10 mouse cellular contexts compared by ENCODE assay signal in genomic region chr4:124983893-124984526, GRCm38 (mm10). TPM values are rescaled to one million over a fixed set of nuclear protein-coding genes. Genes with fewer than 3 reads are reported as not detected.
DNase-seq lines count a peak whose midpoint lies in the region; ATAC-seq and TF ChIP-seq lines count a peak whose summit lies in the region.
"Had no signal": no experiment of that assay in that cellular context is flagged by ENCODE, and none has a peak within 500 bp of the region (broad histone marks: within the 10 kb centered on the region; RNA-seq: fewer than 3 reads in every experiment).

No protein-coding gene starts in this region.

- H3K9me3 ChIP-seq in kidney, postnatal 0 days (replicated peaks; ENCODE audit: low read length): no peaks in the 10 kb centered on the region
- H3K9me3 ChIP-seq in kidney, embryonic 14.5 days (ENCODE audit: control insufficient read depth, low read length): no peaks in the 10 kb centered on the region
- H3K9me3 ChIP-seq in CH12.LX (replicated peaks; ENCODE audit: low read length): peaks cover 2% of the 10 kb centered on the region
- H3K9me3 ChIP-seq in liver, embryonic 14.5 days (ENCODE audit: control insufficient read depth, low read length): no peaks in the 10 kb centered on the region
- H3K9me3 ChIP-seq: limb, embryonic 13.5 days had no signal

- TF ChIP-seq EP300 in CH12.LX (IDR thresholded peaks at IDR 0.05; ENCODE audit: low read length): no peak
- no peak for TF ChIP-seq EP300 in liver, embryonic 14.5 days (IDR thresholded peaks at IDR 0.05; ENCODE audit: low read depth)

- no peaks in the 10 kb centered on the region for H3K79me2 ChIP-seq in CH12.LX (replicated peaks; ENCODE audit: control insufficient read depth, extremely low read depth, insufficient read depth, poor library complexity, severe bottlenecking)

- WGBS in kidney, postnatal 0 days: 10% methylated on average over 9 of the region's 9 CpGs
- 13% methylated on average over 9 of the region's 9 CpGs for whole genome bisulfite sequencing in kidney, embryonic 14.5 days
- WGBS in liver, embryonic 14.5 days (ENCODE audit: insufficient replicate concordance): 17% methylated on average over 9 of the region's 9 CpGs

- DNase-seq in kidney, postnatal 0 days (ENCODE audit: low spot score): no peak
- DNase-seq in CH12.LX (ENCODE audit: extremely low read depth) (peak; percentile 62), NIH3T3 (ENCODE audit: low read depth) (peak; percentile 61), adipocyte (ENCODE audit: low spot score) (no peak)
- DNase-seq in liver, embryonic 14.5 days (ENCODE audit: low read depth in 3 of 3, low spot score in 3 of 3): peak in 2 of 3 experiments; percentile 11 to 22
- DNase-seq in heart, adult 8-10 months (ENCODE audit: low spot score): no peak
- no peak for DNase-seq in cerebellum, adult 11-12 months

- peaks cover 22% of the 10 kb centered on the region; the same call in 1 of the 2 replicates for H3K27me3 ChIP-seq in kidney, postnatal 0 days (ENCODE audit: insufficient read depth, low read length)
- peaks cover 59% of the 10 kb centered on the region for H3K27me3 ChIP-seq in kidney, embryonic 14.5 days (ENCODE audit: control insufficient read depth, insufficient read depth, low read length)
- H3K27me3 ChIP-seq in CH12.LX (replicated peaks): peaks cover 57% of the 10 kb centered on the region
- H3K27me3 ChIP-seq in liver, embryonic 14.5 days (ENCODE audit: control insufficient read depth, insufficient read depth, low read length): peaks cover 61% of the 10 kb centered on the region

- in situ Hi-C loops in CH12.LX (cut with MboI; ENCODE audit: low pct_ligation_motif_present, low pct_unique_long_range_greater_than_20kb, low sequenced_read_pairs): no loop called here

- dilution Hi-C loops in CH12.LX (cut with MboI; ENCODE audit: extremely low pct_ligation_motif_present, extremely low pct_unique_long_range_greater_than_20kb, low sequenced_read_pairs): no loop called here

- no peak overlapping the region for H3K4me2 ChIP-seq in kidney, postnatal 0 days (ENCODE audit: low read length)
- H3K4me2 ChIP-seq in kidney, embryonic 14.5 days (replicated peaks; ENCODE audit: low read depth, low read length): no peak overlapping the region
- no peak overlapping the region for H3K4me2 ChIP-seq in CH12.LX (ENCODE audit: insufficient read depth, low read depth, poor library complexity, severe bottlenecking)
- no peak overlapping the region for H3K4me2 ChIP-seq in liver, embryonic 14.5 days (ENCODE audit: low read depth)
- H3K4me2 ChIP-seq: limb, embryonic 13.5 days had no signal

- TF ChIP-seq RAD21 in CH12.LX (IDR thresholded peaks at IDR 0.05; ENCODE audit: low read depth, low read length): peak; percentile 45

- no peak overlapping the region; the same call in 1 of the 2 replicates for H3K27ac ChIP-seq in kidney, postnatal 0 days
- no peak overlapping the region for H3K27ac ChIP-seq in kidney, embryonic 14.5 days (ENCODE audit: low read depth, low read length)
- no peak overlapping the region for H3K27ac ChIP-seq in CH12.LX (ENCODE audit: insufficient read depth, low read depth)
- no peak overlapping the region for H3K27ac ChIP-seq in liver, embryonic 14.5 days
- H3K27ac ChIP-seq: limb, embryonic 13.5 days had no signal

- H3K36me3 ChIP-seq in kidney, postnatal 0 days (ENCODE audit: insufficient read depth, low read length): no peaks in the 10 kb centered on the region
- no peaks in the 10 kb centered on the region for H3K36me3 ChIP-seq in kidney, embryonic 14.5 days (ENCODE audit: control insufficient read depth, insufficient read depth, low read length)
- H3K36me3 ChIP-seq in CH12.LX (replicated peaks in 1 of 2; ENCODE audit: control insufficient read depth in 1 of 2, insufficient read depth in 1 of 2, low read length in 1 of 2): no peaks in the 10 kb centered on the region
- no peaks in the 10 kb centered on the region for H3K36me3 ChIP-seq in liver, embryonic 14.5 days (replicated peaks; ENCODE audit: control insufficient read depth, insufficient read depth, low read depth)
- H3K36me3 ChIP-seq: limb, embryonic 13.5 days had no signal

- TF ChIP-seq CTCF in kidney, postnatal 0 days (IDR thresholded peaks at IDR 0.05; ENCODE audit: low read depth): peak; percentile 41; the same call in 1 of the 2 replicates
- peak; percentile 31 to 67; a peak in 3 of 4 replicates for TF ChIP-seq CTCF in CH12.LX (conservative IDR thresholded peaks at IDR 0.05 in 1 of 2, IDR thresholded peaks at IDR 0.05 in 1 of 2; ENCODE audit: low read depth in 2 of 2, low read length in 2 of 2)
- TF ChIP-seq CTCF in liver, embryonic 14.5 days (IDR thresholded peaks at IDR 0.05; ENCODE audit: low read depth): peak; percentile 57

- H3K4me1 ChIP-seq in kidney, postnatal 0 days (replicated peaks; ENCODE audit: insufficient read depth, low read length): peaks cover 3% of the 10 kb centered on the region; the same call in 1 of the 2 replicates
- peaks cover 18% of the 10 kb centered on the region; the same call in 1 of the 2 replicates for H3K4me1 ChIP-seq in kidney, embryonic 14.5 days (ENCODE audit: control insufficient read depth, insufficient read depth, low read length)
- peaks cover 9 to 19% of the 10 kb centered on the region in 2 experiments for H3K4me1 ChIP-seq in CH12.LX (ENCODE audit: control insufficient read depth in 1 of 2, insufficient read depth in 2 of 2)
- H3K4me1 ChIP-seq in liver, embryonic 14.5 days (replicated peaks; ENCODE audit: control insufficient read depth in 2 of 2, insufficient read depth in 2 of 2, low read length in 1 of 2): no peaks in the 10 kb centered on the region

- ATAC-seq in kidney, postnatal 0 days (replicated peaks; ENCODE audit: low FRiP score, low read depth): no peak
- ATAC-seq in kidney, embryonic 14.5 days (ENCODE audit: low FRiP score, low TSS enrichment): no peak
- ATAC-seq in liver, embryonic 14.5 days (ENCODE audit: insufficient read depth): no peak
- ATAC-seq: forebrain, embryonic 14.5 days had no signal

- TF ChIP-seq POLR2A in CH12.LX (IDR thresholded peaks at IDR 0.05; ENCODE audit: low read depth, low read length): no peak

- H3K9ac ChIP-seq in kidney, postnatal 0 days (ENCODE audit: low read depth, low read length): no peak overlapping the region
- H3K9ac ChIP-seq in kidney, embryonic 14.5 days (ENCODE audit: low read depth, low read length): no peak overlapping the region
- H3K9ac ChIP-seq in CH12.LX (ENCODE audit: insufficient read depth, low read depth): no peak overlapping the region
- H3K9ac ChIP-seq in liver, embryonic 14.5 days (replicated peaks): no peak overlapping the region
- H3K9ac ChIP-seq: limb, embryonic 13.5 days had no signal

- no peak overlapping the region for H3K4me3 ChIP-seq in kidney, postnatal 0 days (replicated peaks; ENCODE audit: low read depth, low read length)
- H3K4me3 ChIP-seq in kidney, embryonic 14.5 days (ENCODE audit: low read length): no peak overlapping the region
- H3K4me3 ChIP-seq in CH12.LX (replicated peaks in 1 of 3; ENCODE audit: low read depth in 2 of 3, low read length in 2 of 3, poor library complexity in 1 of 3): no peak overlapping the region
- no peak overlapping the region for H3K4me3 ChIP-seq in liver, embryonic 14.5 days (ENCODE audit: insufficient read depth in 1 of 2, low read depth in 2 of 2, low read length in 2 of 2)
- H3K4me3 ChIP-seq: limb, embryonic 13.5 days had no signal

TF ChIP-seq in CH12.LX, 34 proteins besides CTCF, POLR2A, EP300 and RAD21 (continues in another document):
- TF ChIP-seq MAZ (IDR thresholded peaks at IDR 0.05; ENCODE audit: low read depth, low read length): no peak
- no peak for TF ChIP-seq MEF2A (IDR thresholded peaks at IDR 0.05; ENCODE audit: borderline replicate concordance, low read depth, low read length)
- no peak for TF ChIP-seq IRF4 (IDR thresholded peaks at IDR 0.05; ENCODE audit: low read depth, low read length)

RNA-seq across cellular contexts. Expression of gene Rspo1, which starts 2.2 kb away (rescaled TPM):
- 13.6 and 17.4 TPM in 2 replicates for polyA plus RNA-seq in kidney, postnatal 0 days (2015; fragmentation: Nextera tagmentation; extraction: Ambion mirVana)
- 40.0 and 44.8 TPM in 2 replicates for polyA plus RNA-seq in kidney, embryonic 14.5 days (2014; fragmentation: Nextera tagmentation; extraction: Ambion mirVana)
- 0.25 and 0.29 TPM in 2 replicates for total RNA-seq in CH12.LX (2012; rRNA removed)
- total RNA-seq in CH12.LX (2014; rRNA removed): 0.31 and 0.36 TPM in 2 replicates
- 0.50 and 0.87 TPM in 2 replicates for polyA plus RNA-seq in CH12.LX (2012; ENCODE audit: insufficient read length, low read depth)
- 0.68 and 0.69 TPM in 2 replicates for polyA plus RNA-seq in liver, embryonic 14.5 days (2012; rRNA removed)
- 0.42 and 0.51 TPM in 2 replicates for polyA plus RNA-seq in liver, embryonic 14.5 days (2014; fragmentation: Nextera tagmentation; extraction: Ambion mirVana)
- total RNA-seq in heart, adult 8-10 months (2022): 1 to 10 TPM; 3.1 to 6.6 (median 4.7) TPM

RNA-seq across cellular contexts. Expression of gene Gnl2, which starts 32.4 kb away (rescaled TPM):
- polyA plus RNA-seq in kidney, postnatal 0 days (2015; fragmentation: Nextera tagmentation; extraction: Ambion mirVana): 63.7 and 66.1 TPM in 2 replicates
- polyA plus RNA-seq in kidney, embryonic 14.5 days (2014; fragmentation: Nextera tagmentation; extraction: Ambion mirVana): 56.9 and 95.5 TPM in 2 replicates
- total RNA-seq in CH12.LX (2012; rRNA removed): 65.0 and 79.1 TPM in 2 replicates
- 66.8 and 80.4 TPM in 2 replicates for total RNA-seq in CH12.LX (2014; rRNA removed)
- polyA plus RNA-seq in CH12.LX (2012; ENCODE audit: insufficient read length, low read depth): 139 and 162 TPM in 2 replicates
- polyA plus RNA-seq in liver, embryonic 14.5 days (2012; rRNA removed): 11.7 and 26.7 TPM in 2 replicates
- polyA plus RNA-seq in liver, embryonic 14.5 days (2014; fragmentation: Nextera tagmentation; extraction: Ambion mirVana): 35.9 and 39.5 TPM in 2 replicates
- total RNA-seq in heart, adult 8-10 months (2022): 10 to 100 TPM; 22.9 to 32.6 (median 24.3) TPM

RNA-seq across cellular contexts. Expression of gene Cdca8, which starts 44.9 kb away (rescaled TPM):
- 42.8 and 53.9 TPM in 2 replicates for polyA plus RNA-seq in kidney, postnatal 0 days (2015; fragmentation: Nextera tagmentation; extraction: Ambion mirVana)
- 151 and 152 TPM in 2 replicates for polyA plus RNA-seq in kidney, embryonic 14.5 days (2014; fragmentation: Nextera tagmentation; extraction: Ambion mirVana)
- total RNA-seq in CH12.LX (2012; rRNA removed): 101 and 111 TPM in 2 replicates
- total RNA-seq in CH12.LX (2014; rRNA removed): 55.2 and 58.8 TPM in 2 replicates
- 174 and 188 TPM in 2 replicates for polyA plus RNA-seq in CH12.LX (2012; ENCODE audit: insufficient read length, low read depth)
- polyA plus RNA-seq in liver, embryonic 14.5 days (2012; rRNA removed): 48.0 and 61.8 TPM in 2 replicates
- 91.6 and 102 TPM in 2 replicates for polyA plus RNA-seq in liver, embryonic 14.5 days (2014; fragmentation: Nextera tagmentation; extraction: Ambion mirVana)
- total RNA-seq in heart, adult 8-10 months (2022): 1 to 10 TPM in 1 of 4 experiments, under 1 TPM in 3; 0.69 to 1.1 (median 0.85) TPM

RNA-seq across cellular contexts. Expression of gene 9930104L06Rik, which starts 47.2 kb away (rescaled TPM):
- 7.4 and 8.3 TPM in 2 replicates for polyA plus RNA-seq in kidney, postnatal 0 days (2015; fragmentation: Nextera tagmentation; extraction: Ambion mirVana)
- 4.8 and 5.0 TPM in 2 replicates for polyA plus RNA-seq in kidney, embryonic 14.5 days (2014; fragmentation: Nextera tagmentation; extraction: Ambion mirVana)
- total RNA-seq in CH12.LX (2012; rRNA removed): 12.3 and 14.5 TPM in 2 replicates
- 10.7 and 14.8 TPM in 2 replicates for total RNA-seq in CH12.LX (2014; rRNA removed)
- polyA plus RNA-seq in CH12.LX (2012; ENCODE audit: insufficient read length, low read depth): 15.3 and 15.9 TPM in 2 replicates
- 5.8 and 5.9 TPM in 2 replicates for polyA plus RNA-seq in liver, embryonic 14.5 days (2012; rRNA removed)
- polyA plus RNA-seq in liver, embryonic 14.5 days (2014; fragmentation: Nextera tagmentation; extraction: Ambion mirVana): 0.94 and 1.5 TPM in 2 replicates
- 10 to 100 TPM in 1 of 4 experiments, 1 to 10 TPM in 3; 5.8 to 11.1 (median 8.7) TPM for total RNA-seq in heart, adult 8-10 months (2022)

Comparison
In these comparisons a context has a peak if more than half of its experiments do, and no peak if none do; other contexts are left out.
1. DNase-seq: peak in CH12.LX (single experiment), NIH3T3 (single experiment) and liver, embryonic 14.5 days (2 of 3); none in kidney, postnatal 0 days (single experiment), heart, adult 8-10 months (single experiment), adipocyte (single experiment) and cerebellum, adult 11-12 months (single experiment).
2. Peak in every context shown above with its lines, with median percentiles within 50 percentile points of each other: CTCF ChIP-seq.